Mouse (Mus musculus) retina, postnatal 7 days (tissue): ENCODE results near the gene Robo2.

ENCODE experiments used
- DNase-seq: peaks from one replicate; pipeline ENCODE4 v3.0.0-alpha.2; 2012; ENCODE audit warnings: low read depth, low spot score

The Robo2 gene

DNA sequence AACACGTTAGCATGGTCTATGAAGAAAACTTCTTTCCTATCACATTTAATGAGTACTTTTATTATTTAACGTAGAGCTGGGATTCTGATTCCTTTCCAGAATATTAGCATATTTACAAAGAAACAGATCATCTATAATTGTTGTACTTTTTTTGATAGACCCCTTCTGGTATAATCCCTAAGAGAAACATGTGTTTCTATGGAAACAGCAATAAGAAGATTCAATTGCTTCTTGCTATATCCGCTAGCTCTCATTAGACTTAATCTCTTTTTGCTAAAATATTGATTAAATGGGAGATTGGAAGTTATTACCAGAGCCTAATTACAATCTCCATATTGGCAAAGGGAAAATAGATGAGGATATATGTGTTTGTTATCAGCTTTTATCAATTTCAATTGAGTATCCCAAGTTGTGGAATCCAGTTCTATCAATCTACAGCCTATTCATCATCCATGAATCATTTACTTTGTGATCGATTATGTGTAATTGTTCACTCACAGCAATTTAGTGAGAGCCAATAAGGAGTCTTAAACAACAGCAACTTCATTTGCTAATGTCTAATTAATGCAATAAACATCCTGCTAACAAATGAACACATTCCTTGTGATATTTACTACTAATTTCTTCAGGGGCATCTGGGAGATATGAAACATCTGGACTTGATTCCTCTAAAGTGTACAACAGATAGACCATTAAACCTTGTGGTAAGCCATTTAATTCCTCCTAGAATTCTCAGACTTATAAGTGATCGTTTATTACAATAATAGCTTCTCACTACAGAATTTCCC, 472.0 kb downstream of the Robo2 start:
- no peak for DNase-seq

DNA sequence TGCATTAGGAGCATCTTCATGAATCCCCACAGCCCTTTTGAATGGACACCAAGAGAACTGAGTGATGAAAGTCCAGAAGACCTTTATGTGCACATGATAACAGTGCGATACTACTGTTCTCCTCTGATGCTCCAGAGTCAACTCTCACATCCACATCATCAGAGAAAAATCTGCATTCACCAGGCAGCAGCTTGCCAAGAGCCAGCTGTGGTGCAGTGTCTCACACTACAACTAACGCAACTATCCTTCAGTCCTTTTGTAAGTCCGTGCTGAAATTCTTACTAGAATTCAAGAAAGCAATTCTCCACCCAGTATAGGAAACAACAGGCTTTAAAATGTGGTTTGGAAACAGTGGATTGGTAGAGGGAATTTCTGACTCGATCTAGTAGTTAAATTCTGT, 481.3 kb downstream of the Robo2 start:
- DNase-seq = no peak

DNA sequence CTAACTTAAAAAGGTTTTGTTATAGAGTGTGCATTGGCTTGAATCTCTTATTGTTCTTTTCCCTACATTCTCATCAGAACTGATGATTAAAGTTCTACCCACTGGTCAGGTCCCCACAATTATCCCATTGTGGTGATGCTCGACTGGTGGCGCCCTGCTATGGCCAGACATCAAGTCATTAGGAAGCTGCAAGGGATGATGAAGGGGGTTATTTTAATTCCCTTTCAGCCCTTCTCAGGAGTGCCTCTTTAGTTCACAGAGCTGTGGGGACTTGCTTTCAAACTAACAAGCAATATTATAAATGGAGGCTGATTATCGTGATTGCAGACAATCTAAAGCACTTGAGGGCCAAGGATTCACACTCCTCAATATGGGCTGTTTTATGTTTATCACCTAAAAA, 484.1 kb downstream of the Robo2 start:
- DNase-seq = no peak

DNA sequence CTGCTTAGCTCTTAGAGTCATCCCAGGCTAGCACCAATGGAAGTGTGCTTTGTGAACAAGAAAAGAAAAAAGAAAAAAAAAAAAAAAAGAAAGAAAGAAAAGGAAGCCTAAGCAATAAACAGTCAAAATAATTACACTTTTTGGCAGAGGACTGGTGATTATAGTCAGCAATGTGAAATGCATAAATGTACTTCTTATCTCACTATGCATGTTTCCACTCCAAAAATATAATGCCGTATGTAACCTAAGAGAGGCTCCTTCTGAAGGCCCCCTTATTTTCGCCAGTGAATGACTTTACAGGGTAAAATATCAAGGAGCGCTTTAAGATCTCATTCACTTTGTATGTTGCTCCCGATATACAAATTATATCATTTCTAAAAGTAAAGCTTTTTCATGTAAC, 496.2 kb downstream of the Robo2 start:
- no peak for DNase-seq

DNA sequence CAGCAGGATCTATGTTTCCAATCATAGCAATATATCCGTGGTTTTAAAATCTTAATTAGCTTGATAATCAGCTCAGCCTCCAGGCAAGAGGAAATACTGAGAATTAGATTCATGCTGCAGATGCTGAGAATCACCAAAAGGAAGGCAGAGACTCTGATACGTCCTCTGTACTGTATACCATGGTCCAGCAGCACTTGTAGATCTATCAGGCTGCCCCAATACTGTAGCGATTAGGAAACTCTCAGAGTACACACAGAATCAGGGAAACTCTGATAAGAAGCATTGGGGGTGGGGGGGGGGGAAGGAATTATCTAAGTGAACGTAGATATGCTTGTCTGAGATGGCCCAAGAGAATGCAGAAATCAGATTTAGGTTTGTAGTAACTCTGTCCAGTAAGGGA, 496.7 kb downstream of the Robo2 start:
- DNase-seq = no peak

DNA sequence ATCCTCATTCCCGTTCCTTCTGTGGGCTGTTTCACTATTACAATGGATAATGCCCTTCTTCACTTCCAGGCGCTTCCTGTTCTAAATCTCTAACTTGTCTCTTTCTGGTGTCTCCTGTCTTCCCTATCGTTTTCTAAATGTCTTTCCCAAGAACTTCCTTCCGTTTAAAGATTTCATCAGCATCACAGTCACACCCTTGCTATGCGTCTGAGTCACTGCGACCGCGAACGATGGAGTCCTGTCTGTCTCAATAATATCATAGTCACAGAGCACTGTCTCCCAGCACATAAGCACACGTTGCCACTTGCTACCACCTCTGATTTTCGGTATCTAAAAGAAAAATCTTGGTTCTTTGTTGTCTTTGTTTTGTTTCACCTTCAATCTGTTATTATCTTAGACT, 503.1 kb downstream of the Robo2 start:
- no peak for DNase-seq

DNA sequence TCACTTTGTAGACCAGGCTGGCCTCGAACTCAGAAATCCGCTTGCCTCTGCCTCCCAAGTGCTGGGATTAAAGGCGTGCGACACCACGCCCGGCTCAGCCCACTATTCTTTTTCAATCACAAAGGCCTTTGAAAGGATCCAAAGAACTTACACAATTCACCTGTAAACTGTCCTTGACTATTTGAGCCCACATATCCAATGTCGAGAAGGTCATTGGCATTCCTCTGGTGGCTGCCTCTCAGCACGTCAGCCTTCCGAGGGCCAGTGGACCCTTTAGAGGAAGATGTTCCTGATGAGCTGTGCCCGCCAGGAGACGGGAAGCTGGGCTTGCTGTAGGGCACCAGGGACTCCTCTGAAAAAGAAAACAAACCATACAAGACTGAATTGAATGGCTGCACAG, 514.8 kb downstream of the Robo2 start:
- DNase-seq = no peak

DNA sequence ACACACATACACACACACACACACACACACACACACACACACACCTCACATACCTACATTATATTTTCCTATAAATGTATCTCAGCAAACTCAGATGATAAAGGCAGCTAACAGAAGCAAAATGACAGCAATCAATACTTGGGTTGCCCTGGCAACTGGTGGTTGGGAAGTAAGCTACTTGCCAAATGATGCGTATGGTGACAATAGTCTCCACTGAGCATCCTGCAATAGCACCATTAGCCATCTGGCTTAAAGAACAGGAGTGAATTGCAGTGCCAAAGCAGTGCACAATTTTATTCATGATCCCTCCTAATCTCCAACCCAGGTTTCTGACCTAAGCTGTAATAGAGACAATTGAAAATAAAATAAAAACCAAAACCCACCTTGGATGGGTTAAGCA, 529.7 kb downstream of the Robo2 start:
- no peak for DNase-seq

DNA sequence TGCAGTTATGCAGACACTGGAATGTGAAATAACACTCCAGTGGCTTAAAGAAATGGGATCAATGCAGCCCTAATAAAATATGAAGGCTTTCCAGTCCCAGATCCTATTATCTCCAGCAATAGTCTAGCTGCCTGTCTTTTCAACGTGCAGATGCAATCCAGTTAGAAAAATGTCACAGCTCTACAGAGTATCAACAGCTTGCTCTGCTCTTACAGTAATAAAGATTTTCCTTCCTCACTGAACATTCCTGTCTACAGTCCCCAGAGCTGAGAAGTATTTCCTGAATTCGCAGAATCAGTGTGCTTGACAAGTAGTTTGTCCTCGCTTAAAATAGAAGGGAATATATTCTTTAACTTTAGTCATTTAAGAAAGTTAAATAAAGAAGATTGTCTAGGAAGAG, 533.7 kb downstream of the Robo2 start:
- no peak for DNase-seq

DNA sequence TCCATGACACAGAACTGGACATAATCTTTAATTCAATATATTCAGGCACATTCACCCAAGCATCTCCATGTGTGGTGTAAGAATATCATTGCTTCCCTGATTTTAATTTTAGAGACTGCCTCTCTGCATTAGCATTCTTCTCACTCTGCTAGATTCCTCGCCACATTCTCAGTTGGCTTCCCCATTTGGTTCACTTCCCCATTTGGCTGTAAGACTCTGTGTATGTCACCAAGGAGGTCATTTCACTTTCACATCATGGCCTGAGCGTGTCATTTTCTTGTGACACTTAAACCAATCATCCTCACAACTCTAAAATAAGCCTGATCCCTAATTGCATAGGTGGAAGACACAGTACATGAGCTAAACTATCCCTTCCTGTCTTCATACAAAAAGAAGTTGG, 536.6 kb downstream of the Robo2 start:
- DNase-seq = no peak

DNA sequence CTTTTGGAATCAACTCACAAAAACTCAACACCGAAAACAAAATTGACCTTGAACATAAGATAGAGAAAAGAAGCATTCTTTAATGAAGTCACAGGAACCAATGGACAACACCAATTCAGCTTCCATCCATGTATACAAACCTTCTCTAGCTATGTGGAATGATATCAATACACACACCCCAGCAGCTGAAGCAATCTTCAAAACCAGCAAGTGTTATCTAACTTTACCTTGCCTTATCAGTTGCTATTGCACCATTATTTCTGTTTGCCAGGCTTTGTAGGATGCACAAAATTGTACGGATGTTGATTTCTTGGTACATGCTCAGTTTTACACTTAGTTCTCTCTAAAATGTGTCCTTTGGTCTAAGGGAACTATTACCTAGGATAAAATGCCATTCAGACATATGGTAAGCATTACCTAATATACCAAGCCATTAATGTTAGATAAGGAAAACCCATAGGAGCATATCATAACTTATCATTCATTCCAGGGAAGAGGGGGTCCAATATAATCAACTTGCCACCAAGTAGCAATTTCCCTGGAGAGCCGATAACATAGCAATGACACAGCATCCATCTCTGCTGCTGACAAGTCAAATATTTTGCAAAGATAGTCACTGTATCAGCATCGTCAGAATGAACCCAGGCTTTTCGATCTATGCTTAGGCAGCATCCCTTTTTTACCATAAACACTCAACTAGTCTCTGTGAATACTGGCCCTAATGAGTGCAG, 537.6 kb downstream of the Robo2 start:
- DNase-seq = no peak

DNA sequence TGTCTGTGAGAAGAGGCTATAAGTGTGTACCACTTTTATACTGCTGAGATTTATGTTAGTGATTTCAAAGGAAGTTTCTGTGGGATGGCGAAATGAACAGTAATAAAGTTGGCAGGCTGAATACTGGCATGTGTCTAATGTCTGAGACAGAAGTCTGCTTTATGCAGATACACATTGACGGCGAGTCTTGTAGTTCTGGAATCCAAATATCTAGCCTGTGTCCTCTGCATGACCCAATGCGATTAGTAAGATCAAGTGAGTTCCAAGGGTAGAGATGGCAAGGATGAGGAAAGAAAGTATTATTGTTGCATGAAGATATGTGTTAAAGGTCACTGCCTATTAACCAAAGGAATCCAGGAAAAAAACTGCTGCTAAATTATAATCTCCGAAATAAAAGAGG, 541.3 kb downstream of the Robo2 start:
- DNase-seq = no peak

DNA sequence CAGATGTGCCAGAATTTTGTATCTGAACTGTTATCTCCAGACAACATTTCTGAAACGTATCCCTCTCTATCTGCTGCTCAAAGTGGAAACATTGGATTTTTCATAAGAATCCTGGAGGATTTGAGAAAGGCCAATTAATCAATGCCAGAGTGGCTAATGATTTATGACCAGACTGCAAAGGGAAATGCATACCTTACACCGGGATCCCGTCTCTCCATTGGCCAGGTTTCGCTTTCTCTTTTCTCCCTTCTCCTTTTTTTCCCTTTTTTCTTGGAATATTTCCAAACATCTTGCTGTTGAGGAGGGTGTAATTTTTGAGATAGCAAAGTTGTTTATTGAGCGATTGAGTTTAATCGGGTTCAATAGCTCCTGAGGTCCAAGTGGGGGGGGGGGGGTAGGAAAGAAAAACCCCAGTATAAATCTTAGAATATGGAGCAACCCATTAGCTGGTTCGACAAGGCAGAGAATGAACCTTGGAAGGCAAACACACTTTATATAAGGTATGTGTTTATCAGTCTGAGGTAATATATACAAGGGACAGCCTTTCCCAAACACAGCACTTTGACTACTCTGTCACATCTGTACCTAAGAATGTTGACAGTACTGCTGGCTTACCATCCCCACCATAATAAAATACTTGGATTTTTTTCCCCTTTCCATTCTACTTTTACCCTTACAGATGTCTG, 542.0 kb downstream of the Robo2 start:
- DNase-seq = no peak

DNA sequence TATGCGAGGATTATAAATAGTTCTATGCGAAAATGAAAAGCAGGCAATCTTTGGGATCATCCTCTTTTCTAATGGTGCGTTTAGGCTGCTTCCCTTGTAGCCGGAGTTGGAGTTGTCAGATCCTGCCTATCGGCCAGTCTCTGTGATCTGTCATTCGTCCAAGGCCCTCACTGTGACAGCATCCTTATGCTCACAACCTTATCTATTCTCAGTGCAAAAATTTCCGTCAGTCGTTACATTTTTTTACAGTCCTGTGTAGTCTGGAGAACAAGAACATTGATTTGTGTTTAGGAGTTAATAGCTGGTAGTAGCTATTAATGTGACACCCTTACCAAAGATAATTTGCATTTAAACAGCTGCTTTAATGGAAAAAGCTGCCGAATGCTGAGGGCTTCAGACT, 547.0 kb downstream of the Robo2 start:
- no peak for DNase-seq

DNA sequence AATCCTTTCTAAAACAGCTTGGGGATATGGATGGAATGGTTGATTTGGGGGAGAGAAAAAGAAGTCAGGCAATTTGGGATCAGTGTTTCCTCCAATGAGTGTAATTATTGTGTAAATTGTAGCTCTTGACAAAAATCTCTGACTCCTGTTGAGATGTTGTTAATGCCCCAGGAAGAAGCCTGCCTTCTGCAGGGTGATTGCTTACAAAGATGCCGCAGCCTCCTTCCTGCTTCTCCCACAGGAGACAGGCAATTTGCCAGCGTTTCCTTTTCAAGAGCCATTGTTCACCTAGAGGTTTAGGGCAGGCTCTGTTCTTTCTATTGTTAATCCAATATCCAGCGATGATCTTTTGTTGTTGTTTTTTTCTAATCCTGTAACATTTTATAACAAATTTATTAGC, 547.9 kb downstream of the Robo2 start:
- DNase-seq = no peak

DNA sequence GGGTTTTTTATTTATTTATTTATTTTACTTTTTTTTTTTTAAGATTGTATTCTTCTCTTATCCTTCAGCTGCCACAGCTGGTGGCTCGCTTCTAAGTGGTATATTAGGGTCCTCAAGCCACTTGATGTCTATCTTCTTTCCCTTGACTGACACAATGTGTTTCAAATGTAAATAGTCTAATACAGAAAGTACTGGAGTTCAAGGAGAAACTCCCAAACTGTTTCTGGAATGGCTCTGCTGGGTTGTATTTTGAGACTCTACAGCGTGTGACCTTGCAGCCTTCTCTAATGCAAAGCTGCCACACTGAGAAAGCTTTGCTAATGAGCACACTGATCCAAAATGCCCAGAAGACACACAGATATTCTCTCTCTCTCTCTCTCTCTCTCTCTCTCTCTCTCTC, 552.9 kb downstream of the Robo2 start:
- no peak for DNase-seq

DNA sequence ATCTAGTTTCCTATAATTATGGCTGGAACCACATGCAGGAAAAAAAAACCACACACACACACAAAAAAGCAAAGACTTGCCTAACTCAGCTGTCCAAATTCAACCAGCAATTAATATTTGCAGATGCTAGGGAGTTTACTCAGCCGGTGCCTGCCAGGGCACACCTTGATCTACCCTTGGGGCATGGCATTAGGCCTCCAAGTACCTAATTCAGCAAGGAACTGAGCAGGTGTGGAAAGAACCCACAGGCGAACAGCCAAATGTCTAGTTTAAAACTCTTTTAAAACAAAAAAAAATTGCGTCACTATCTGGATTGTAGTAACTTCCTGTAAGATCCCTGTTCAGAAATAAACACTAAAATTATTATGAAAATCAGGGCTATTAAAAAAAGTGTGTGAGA, 555.8 kb downstream of the Robo2 start:
- no peak for DNase-seq
